Mouse (Mus musculus): ENCODE data around the gene Dedd2. TPM values are rescaled to one million over a fixed set of nuclear protein-coding genes. Genes with fewer than 3 reads are reported as not detected.

The Dedd2 gene
- total RNA-seq, 1 experiment from 2014 or later, result 24.9 TPM

DNA sequence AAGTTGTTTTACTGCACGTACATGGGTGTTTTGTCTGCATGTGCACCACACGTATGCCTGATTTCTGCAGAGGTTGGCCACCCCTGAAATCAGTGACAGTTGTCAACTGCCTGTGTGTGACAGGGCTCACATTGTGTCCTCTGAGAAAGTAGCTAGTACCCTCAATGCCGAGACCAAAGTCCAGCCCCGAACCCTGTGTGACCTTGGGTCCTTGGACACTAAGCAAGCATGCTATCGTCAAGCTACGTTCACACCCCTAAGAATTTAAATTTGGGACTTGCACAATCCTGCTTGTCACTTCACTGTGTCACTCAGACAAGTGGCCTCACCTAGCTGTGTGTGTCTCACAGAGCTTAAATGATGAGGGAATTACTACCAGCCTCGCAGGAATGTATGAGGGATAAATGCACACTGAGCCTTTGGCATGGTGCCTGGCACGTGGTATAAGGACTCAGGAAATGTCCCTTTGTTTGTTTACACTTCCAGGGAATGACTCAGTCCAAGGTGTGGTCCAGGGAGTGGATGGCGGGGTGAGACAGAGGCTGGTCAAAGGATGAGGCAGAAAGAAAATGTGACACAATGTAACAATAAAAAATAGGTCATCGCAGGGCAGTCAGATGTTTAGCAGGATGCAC, 22.9 kb downstream of the Dedd2 start:
- no peak for ATAC-seq (replicated peaks in 1 of 2; ENCODE audit: insufficient read depth in 1 of 2, low FRiP score in 2 of 2, low TSS enrichment in 1 of 2, low read depth in 1 of 2, poor library complexity in 2 of 2, severe bottlenecking in 2 of 2)

- ATAC-seq (replicated peaks in 1 of 2; ENCODE audit: insufficient read depth in 1 of 2, low FRiP score in 2 of 2, low TSS enrichment in 1 of 2, low read depth in 1 of 2, poor library complexity in 2 of 2, severe bottlenecking in 2 of 2), result peak; percentile 57 to 61
Measured at GRCm38 (mm10) chr7:25196107-25196506, 24.3 kb downstream of the Dedd2 start.

- ATAC-seq (replicated peaks in 1 of 2; ENCODE audit: insufficient read depth in 1 of 2, low FRiP score in 2 of 2, low TSS enrichment in 1 of 2, low read depth in 1 of 2, poor library complexity in 2 of 2, severe bottlenecking in 2 of 2), result no peak
Measured at GRCm38 (mm10) chr7:25195148-25195547, 25.3 kb downstream of the Dedd2 start.

DNA sequence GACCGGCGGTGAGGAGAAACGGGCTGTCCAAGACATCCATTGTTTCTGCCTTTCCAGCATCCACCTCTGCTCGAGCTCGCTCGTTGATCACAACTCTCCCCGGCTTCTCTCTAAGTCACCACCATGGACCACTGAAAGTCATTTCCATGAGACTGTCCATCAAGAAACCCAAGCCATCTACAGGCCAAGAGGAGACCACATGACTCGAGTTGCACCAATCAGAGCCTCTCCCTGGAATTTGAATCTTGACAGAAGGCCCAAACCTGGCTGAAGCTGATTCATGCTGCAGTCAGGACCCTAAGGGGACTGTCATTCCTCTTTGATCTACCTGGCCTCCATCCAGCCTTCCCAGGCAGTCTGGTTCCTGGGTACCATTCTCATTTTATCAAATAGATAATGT, 28.3 kb downstream of the Dedd2 start:
- ATAC-seq (replicated peaks in 1 of 2; ENCODE audit: insufficient read depth in 1 of 2, low FRiP score in 2 of 2, low TSS enrichment in 1 of 2, low read depth in 1 of 2, poor library complexity in 2 of 2, severe bottlenecking in 2 of 2), result no peak

- no peak for ATAC-seq (replicated peaks in 1 of 2; ENCODE audit: insufficient read depth in 1 of 2, low FRiP score in 2 of 2, low TSS enrichment in 1 of 2, low read depth in 1 of 2, poor library complexity in 2 of 2, severe bottlenecking in 2 of 2)
Measured at GRCm38 (mm10) chr7:25190806-25191205, 29.6 kb downstream of the Dedd2 start.

DNA sequence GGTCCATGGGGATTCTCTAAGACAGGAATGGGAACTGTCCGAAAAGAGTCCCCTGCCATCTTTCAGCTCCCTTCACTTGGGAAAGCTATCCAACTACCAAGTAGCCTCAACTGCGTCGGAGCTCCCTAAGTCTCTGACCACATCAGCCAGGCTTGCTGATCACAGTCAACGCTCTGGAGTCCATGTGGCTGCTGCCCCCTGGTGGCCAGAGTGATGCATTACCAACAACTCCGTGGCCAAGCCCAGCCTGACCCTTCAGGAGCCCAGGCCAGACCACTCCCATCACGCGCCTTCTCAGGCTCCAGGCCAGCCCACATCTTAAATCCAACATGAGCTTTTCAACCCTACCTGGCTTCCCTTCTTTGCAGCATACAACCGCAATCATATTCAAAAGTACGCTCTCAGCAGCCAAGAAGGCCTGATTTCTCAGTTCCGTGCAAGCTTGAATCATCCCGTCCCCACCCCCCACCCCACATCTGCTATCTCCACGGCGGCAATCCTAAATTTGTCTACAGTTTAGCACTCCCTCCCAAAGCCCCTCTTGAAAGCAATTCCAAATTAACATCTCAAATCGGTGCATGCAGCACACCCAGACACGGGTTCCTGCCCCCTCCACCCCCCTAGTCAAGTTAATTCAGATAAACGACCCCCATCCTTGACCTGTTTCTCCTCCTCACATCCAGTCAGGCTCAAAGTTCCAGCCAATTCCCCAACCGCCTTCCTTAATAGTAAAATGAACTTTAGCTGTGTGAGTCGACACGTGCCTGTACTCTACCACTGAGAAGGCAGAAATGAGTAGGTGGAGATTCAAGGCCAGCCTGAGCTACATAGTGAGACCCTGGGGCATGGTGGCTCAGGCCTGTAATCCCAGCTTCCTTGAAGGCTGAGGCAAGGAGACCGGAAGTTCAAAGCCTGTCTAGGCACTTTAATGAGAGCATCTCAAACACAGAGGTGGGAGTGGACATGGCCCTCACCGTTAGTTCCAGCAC, 32.5 kb downstream of the Dedd2 start:
- ATAC-seq (replicated peaks in 1 of 2; ENCODE audit: insufficient read depth in 1 of 2, low FRiP score in 2 of 2, low TSS enrichment in 1 of 2, low read depth in 1 of 2, poor library complexity in 2 of 2, severe bottlenecking in 2 of 2), result peak; percentile 81 to 97

DNA sequence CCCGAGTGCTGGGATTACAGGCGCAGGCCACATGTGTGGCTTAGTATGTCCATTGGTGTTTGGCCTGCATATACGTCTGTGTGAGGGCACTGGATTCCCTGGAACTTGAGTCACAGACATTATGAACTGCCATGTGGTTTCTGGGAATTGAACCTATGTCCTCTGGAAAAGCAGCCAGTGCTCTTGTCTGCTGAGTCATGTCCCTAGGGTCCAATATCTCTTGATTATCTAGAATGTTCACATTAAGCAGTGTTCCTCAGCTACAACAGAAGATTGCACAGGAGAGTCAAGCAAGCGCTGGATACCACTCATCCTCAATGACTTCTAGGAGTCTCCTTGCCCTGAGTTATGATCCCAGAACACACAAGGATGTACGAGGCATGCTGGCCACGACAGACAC, 36.3 kb downstream of the Dedd2 start:
- ATAC-seq (replicated peaks in 1 of 2; ENCODE audit: insufficient read depth in 1 of 2, low FRiP score in 2 of 2, low TSS enrichment in 1 of 2, low read depth in 1 of 2, poor library complexity in 2 of 2, severe bottlenecking in 2 of 2), result no peak

DNA sequence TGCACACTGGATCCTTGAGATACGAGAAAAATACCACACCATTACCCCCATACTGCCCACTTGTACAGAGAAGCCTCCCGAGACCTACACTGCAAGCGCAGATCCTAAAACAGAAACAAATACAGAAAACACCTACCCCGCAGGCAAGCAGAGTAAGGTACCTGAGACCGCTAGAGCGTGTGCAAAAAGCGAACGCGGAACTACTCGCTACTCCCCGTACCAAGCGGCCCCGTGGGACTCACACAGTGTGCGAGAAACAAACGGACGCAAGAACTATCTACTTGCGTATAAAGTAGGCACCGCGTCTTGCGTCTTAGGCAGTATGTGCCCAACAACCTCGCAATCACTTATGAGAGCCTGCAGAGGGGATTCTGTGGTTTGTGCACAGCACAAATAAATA, 38.6 kb downstream of the Dedd2 start:
- peak; percentile 30 to 51; a peak in 3 of 4 replicates for ATAC-seq (replicated peaks in 1 of 2; ENCODE audit: insufficient read depth in 1 of 2, low FRiP score in 2 of 2, low TSS enrichment in 1 of 2, low read depth in 1 of 2, poor library complexity in 2 of 2, severe bottlenecking in 2 of 2)

- ATAC-seq (replicated peaks in 1 of 2; ENCODE audit: insufficient read depth in 1 of 2, low FRiP score in 2 of 2, low TSS enrichment in 1 of 2, low read depth in 1 of 2, poor library complexity in 2 of 2, severe bottlenecking in 2 of 2), result peak; percentile 85 to 91
Measured at GRCm38 (mm10) chr7:25181331-25181790, 39.1 kb downstream of the Dedd2 start.

DNA sequence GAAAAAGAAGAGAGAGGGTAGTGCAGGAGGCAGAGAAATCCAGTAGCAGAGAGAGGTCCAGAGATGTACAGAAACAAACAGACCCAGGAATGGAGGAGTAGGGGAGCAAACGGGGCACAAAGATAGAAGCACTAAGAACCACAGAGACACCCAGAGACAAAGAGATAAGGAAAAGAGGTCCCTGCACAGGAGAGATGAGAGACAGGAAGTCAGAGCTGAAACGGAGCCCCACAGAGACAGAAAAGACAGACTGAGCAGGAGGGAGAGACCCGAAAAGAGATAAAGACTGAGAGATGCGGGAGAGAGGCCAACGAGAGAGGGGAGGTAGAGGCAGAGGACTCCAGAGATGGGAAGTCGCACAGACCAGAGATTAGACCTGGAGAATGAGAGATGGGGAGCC, 39.9 kb downstream of the Dedd2 start:
- no peak for ATAC-seq (replicated peaks in 1 of 2; ENCODE audit: insufficient read depth in 1 of 2, low FRiP score in 2 of 2, low TSS enrichment in 1 of 2, low read depth in 1 of 2, poor library complexity in 2 of 2, severe bottlenecking in 2 of 2)

GRCm38 (mm10) chr7:25179606-25180161, 40.7 kb downstream of the Dedd2 start, which contains the start of gene Pou2f2:
Gene Pou2f2 (minus strand): TSS chr7:25179726.
- ATAC-seq (replicated peaks in 1 of 2; ENCODE audit: insufficient read depth in 1 of 2, low FRiP score in 2 of 2, low TSS enrichment in 1 of 2, low read depth in 1 of 2, poor library complexity in 2 of 2, severe bottlenecking in 2 of 2), result peak in 1 of 2 experiments; percentile 63; a peak in 3 of 4 replicates

- ATAC-seq (replicated peaks in 1 of 2; ENCODE audit: insufficient read depth in 1 of 2, low FRiP score in 2 of 2, low TSS enrichment in 1 of 2, low read depth in 1 of 2, poor library complexity in 2 of 2, severe bottlenecking in 2 of 2), result no peak
Measured at GRCm38 (mm10) chr7:25178787-25179605, 41.4 kb downstream of the Dedd2 start.

GRCm38 (mm10) chr7:25178317-25178716, 42.1 kb downstream of the Dedd2 start:
- ATAC-seq (replicated peaks in 1 of 2; ENCODE audit: insufficient read depth in 1 of 2, low FRiP score in 2 of 2, low TSS enrichment in 1 of 2, low read depth in 1 of 2, poor library complexity in 2 of 2, severe bottlenecking in 2 of 2), result no peak

GRCm38 (mm10) chr7:25174343-25174742, 46.1 kb downstream of the Dedd2 start:
- ATAC-seq (replicated peaks in 1 of 2; ENCODE audit: insufficient read depth in 1 of 2, low FRiP score in 2 of 2, low TSS enrichment in 1 of 2, low read depth in 1 of 2, poor library complexity in 2 of 2, severe bottlenecking in 2 of 2), result no peak

GRCm38 (mm10) chr7:25172669-25173068, 47.7 kb downstream of the Dedd2 start:
- ATAC-seq (replicated peaks in 1 of 2; ENCODE audit: insufficient read depth in 1 of 2, low FRiP score in 2 of 2, low TSS enrichment in 1 of 2, low read depth in 1 of 2, poor library complexity in 2 of 2, severe bottlenecking in 2 of 2), result no peak

GRCm38 (mm10) chr7:25170583-25170982, 49.8 kb downstream of the Dedd2 start:
- no peak for ATAC-seq (replicated peaks in 1 of 2; ENCODE audit: insufficient read depth in 1 of 2, low FRiP score in 2 of 2, low TSS enrichment in 1 of 2, low read depth in 1 of 2, poor library complexity in 2 of 2, severe bottlenecking in 2 of 2)

DNA sequence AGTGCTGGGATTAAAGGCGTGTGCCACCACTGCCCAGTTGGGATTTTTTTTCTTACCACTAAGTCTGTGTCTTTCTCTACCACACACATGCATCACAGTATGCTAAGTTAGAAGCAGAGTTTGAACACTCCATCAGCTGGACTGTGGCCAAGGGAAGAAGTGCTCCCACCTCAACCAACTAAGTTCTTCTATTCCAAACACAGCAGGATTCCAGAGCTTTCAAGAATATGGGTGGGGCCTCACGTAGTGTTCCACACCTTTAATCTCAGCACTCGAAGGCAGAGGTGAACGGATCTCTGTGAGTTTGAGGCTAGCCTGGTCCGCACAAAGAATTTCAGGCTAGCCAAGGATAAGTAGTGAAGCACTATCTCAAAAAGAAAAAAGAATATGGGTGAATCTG, 54.3 kb downstream of the Dedd2 start:
- no peak for ATAC-seq (replicated peaks in 1 of 2; ENCODE audit: insufficient read depth in 1 of 2, low FRiP score in 2 of 2, low TSS enrichment in 1 of 2, low read depth in 1 of 2, poor library complexity in 2 of 2, severe bottlenecking in 2 of 2)
